12 mouse cellular contexts compared by ENCODE assay signal in genomic region chr11:44975151-44975550, GRCm38 (mm10).
A peak's percentile ranks its signal among the peaks of the same experiment; 100 is the strongest.
DNase-seq lines count a peak whose midpoint lies in the region; ATAC-seq lines count a peak whose summit lies in the region.
"Had no signal": no experiment of that assay in that cellular context is flagged by ENCODE, and none has a peak within 500 bp of the region (broad histone marks: within the 10 kb centered on the region; RNA-seq: fewer than 3 reads in every experiment).

No protein-coding gene starts in this region.

- H3K4me3 ChIP-seq in liver, embryonic 11.5 days (ENCODE audit: low read depth, low read length): no peak overlapping the region
- H3K4me3 ChIP-seq in forebrain, embryonic 11.5 days (ENCODE audit: low read depth, low read length): no peak overlapping the region
- H3K4me3 ChIP-seq: forebrain, embryonic 13.5 days; megakaryocyte, embryonic 14.5 days; stomach, embryonic 15.5 days had no signal

- ATAC-seq in liver, embryonic 11.5 days (replicated peaks; ENCODE audit: low FRiP score): no peak
- no peak for ATAC-seq in forebrain, embryonic 11.5 days (replicated peaks; ENCODE audit: low FRiP score)
- ATAC-seq: forebrain, embryonic 13.5 days had no signal

- 66% methylated on average over 2 of the region's 2 CpGs for WGBS in liver, embryonic 11.5 days
- WGBS in forebrain, embryonic 11.5 days: 58% methylated on average over 2 of the region's 2 CpGs

- intact Hi-C loops in gastrocnemius, postnatal 14 days (cut with DNase I; ENCODE audit: low total_unique reads): no loop called here

- H3K9ac ChIP-seq in liver, embryonic 11.5 days (ENCODE audit: low read depth, low read length): no peak overlapping the region
- H3K9ac ChIP-seq in forebrain, embryonic 11.5 days (ENCODE audit: low read length): no peak overlapping the region
- H3K9ac ChIP-seq: forebrain, embryonic 13.5 days; stomach, embryonic 15.5 days had no signal

- no peak overlapping the region for H3K4me2 ChIP-seq in liver, embryonic 11.5 days
- H3K4me2 ChIP-seq in forebrain, embryonic 11.5 days (ENCODE audit: low read depth, low read length, severe bottlenecking): no peak overlapping the region
- H3K4me2 ChIP-seq: forebrain, embryonic 13.5 days; stomach, embryonic 15.5 days had no signal

- no peaks in the 10 kb centered on the region for H3K36me3 ChIP-seq in liver, embryonic 11.5 days (ENCODE audit: control insufficient read depth, insufficient read depth, low read length)
- H3K36me3 ChIP-seq in forebrain, embryonic 11.5 days (ENCODE audit: control insufficient read depth, insufficient read depth, low read length): no peaks in the 10 kb centered on the region
- H3K36me3 ChIP-seq: stomach, embryonic 15.5 days had no signal

- DNase-seq in gastrocnemius, postnatal 10 days: peak; percentile 6
- DNase-seq in gastrocnemius, postnatal 14 days: no peak
- DNase-seq in NIH3T3 (ENCODE audit: low read depth): peak; percentile 15
- DNase-seq in heart, adult 8-10 months (ENCODE audit: low spot score): peak; percentile 74
- peak; percentile 69 to 82 for DNase-seq in kidney, postnatal 36 days
- no peak for DNase-seq in thymus, postnatal 25 days
- DNase-seq in liver, embryonic 11.5 days (ENCODE audit: low spot score): no peak
- no peak for DNase-seq in forebrain, embryonic 11.5 days (ENCODE audit: low spot score)
- DNase-seq: cerebellum, postnatal 10 days had no signal

- no peaks in the 10 kb centered on the region for H3K4me1 ChIP-seq in liver, embryonic 11.5 days (replicated peaks; ENCODE audit: control insufficient read depth, insufficient read depth, low read length)
- no peaks in the 10 kb centered on the region for H3K4me1 ChIP-seq in forebrain, embryonic 11.5 days (replicated peaks; ENCODE audit: control insufficient read depth, insufficient read depth, low read length)
- H3K4me1 ChIP-seq: megakaryocyte, embryonic 14.5 days; stomach, embryonic 15.5 days had no signal

- H3K27me3 ChIP-seq in liver, embryonic 11.5 days (replicated peaks; ENCODE audit: control insufficient read depth, insufficient read depth, low read length): no peaks in the 10 kb centered on the region
- H3K27me3 ChIP-seq in forebrain, embryonic 11.5 days (ENCODE audit: control insufficient read depth, insufficient read depth, low read length): no peaks in the 10 kb centered on the region
- H3K27me3 ChIP-seq: forebrain, embryonic 13.5 days; megakaryocyte, embryonic 14.5 days; stomach, embryonic 15.5 days had no signal

- no peaks in the 10 kb centered on the region for H3K9me3 ChIP-seq in liver, embryonic 11.5 days (ENCODE audit: control insufficient read depth, low read length)
- no peaks in the 10 kb centered on the region for H3K9me3 ChIP-seq in forebrain, embryonic 11.5 days (ENCODE audit: control insufficient read depth, low read length)
- H3K9me3 ChIP-seq: forebrain, embryonic 13.5 days; megakaryocyte, embryonic 14.5 days; stomach, embryonic 15.5 days had no signal

- H3K27ac ChIP-seq in liver, embryonic 11.5 days (ENCODE audit: low read depth, low read length): no peak overlapping the region
- no peak overlapping the region for H3K27ac ChIP-seq in forebrain, embryonic 11.5 days (ENCODE audit: low read depth, low read length)
- H3K27ac ChIP-seq: forebrain, embryonic 13.5 days; stomach, embryonic 15.5 days had no signal

Comparison
In these comparisons a context has a peak if more than half of its experiments do, and no peak if none do; other contexts are left out.
1. DNase-seq: peak in gastrocnemius, postnatal 10 days (single experiment), NIH3T3 (single experiment), heart, adult 8-10 months (single experiment) and kidney, postnatal 36 days (2 of 2); none in gastrocnemius, postnatal 14 days (single experiment), thymus, postnatal 25 days (single experiment), liver, embryonic 11.5 days (single experiment) and forebrain, embryonic 11.5 days (single experiment).